Mouse (Mus musculus) lung, postnatal 0 days (tissue): ENCODE measurements around the gene Tmem175.

Experiments used
- CTCF ChIP-seq: IDR thresholded peaks from 2 replicates; pipeline ENCODE4 v1.5.1; 2016; ENCODE audit warnings: antibody characterized with exemption, mild to moderate bottlenecking
- EP300 ChIP-seq: IDR thresholded peaks from 2 replicates; pipeline ENCODE4 v1.6.1; 2016; ENCODE audit warnings: antibody characterized with exemption, mild to moderate bottlenecking, control low read depth

DNA sequence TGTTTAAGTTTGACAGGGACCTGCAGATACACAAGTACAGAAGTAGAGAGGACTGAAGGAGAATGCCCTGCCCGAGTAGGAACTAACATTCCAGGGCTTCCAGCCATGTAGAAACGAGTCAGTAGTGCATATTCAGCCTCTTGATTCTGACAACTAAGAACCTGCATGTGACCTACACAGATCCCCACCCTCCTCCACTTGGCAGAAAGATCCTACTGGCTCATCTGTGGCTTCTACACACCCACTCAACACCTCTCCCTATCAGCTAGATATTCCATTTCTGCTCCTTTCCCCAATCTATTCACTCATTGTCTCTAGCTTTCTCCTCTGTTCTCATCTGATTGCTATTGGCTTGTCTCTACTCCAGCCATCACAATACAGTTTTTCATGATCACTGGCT, 7.7 kb upstream of the Tmem175 start:
- TF ChIP-seq CTCF (no peak), EP300 (no peak)
